Mouse (Mus musculus): ENCODE data around the gene Sap30.

Gene Sap30

GRCm38 (mm10) chr8:57436437-57436796 lies 51.2 kb downstream of the Sap30 start:
- no peak for DNase-seq (ENCODE audit: low spot score)

DNA sequence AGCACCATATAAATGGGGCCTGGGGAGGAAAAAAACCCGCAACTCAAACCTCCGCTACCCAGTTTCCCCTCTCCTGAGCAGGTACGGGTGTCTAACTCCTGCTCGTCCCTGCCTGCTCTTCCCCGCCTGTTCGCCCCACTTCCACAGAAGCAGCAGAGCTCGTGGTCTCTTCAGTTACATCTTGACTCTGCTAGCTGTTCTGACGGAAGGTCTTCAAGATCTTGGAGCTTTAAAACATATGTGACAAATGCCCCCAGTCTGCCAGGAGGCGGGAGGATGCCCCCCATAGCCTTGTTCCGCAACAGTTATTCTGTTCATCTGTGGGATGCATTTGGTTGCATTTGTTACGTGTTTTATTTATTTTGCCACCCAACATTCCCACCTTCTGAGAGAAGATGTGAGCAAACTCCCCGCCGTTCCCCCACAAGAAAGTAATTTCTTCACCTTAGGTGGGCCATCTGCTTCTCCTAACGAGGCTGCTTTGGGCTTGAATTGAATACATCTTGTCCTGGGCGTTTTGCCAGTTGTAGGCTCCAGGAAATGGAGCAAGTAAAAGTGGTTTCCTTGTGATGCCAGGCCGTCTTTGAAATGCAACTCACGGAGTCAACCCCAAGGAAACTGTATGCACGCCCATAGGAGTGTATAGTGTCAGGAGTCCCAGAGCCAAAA lies 51.8 kb downstream of the Sap30 start:
- DNase-seq (ENCODE audit: low spot score) = no peak

- no peak for DNase-seq (ENCODE audit: low spot score)
Measured at GRCm38 (mm10) chr8:57432802-57433201, 54.9 kb downstream of the Sap30 start.

All from ovary, adult 18-20 months (tissue).